ENCODE assay signal across 10 mouse cellular contexts in the genomic region with DNA sequence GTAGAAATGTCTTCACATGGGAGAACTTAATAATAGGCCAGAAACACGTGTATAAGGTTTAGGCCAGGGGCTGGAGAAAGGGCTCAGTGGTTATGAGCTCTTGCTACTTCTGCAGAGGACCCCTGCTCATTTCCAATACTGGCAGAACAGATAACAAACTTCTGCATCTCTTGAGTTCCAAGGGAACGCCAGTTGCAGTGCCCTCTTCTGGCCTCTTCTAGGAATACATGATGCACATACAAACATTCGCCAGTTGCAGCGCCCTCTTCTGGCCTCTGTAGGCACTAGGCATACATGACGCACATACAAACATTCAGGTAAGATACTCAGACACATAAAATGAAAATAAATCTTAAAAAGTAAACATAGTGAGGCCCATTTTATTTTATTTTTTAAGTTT. TPM values are rescaled to one million over a fixed set of nuclear protein-coding genes. Genes with fewer than 3 reads are reported as not detected.
A peak's percentile ranks its signal among the peaks of the same experiment; 100 is the strongest.
DNase-seq lines count a peak whose midpoint lies in the region; ATAC-seq and TF ChIP-seq lines count a peak whose summit lies in the region.
"Had no signal": no experiment of that assay in that cellular context is flagged by ENCODE, and none has a peak within 500 bp of the region (broad histone marks: within the 10 kb centered on the region; RNA-seq: fewer than 3 reads in every experiment).

No protein-coding gene starts in this region.

- H3K9ac ChIP-seq in ES-E14 (ENCODE audit: insufficient read depth, low read depth, low read length, poor library complexity, severe bottlenecking): no peak overlapping the region
- no peak overlapping the region for H3K9ac ChIP-seq in embryonic facial prominence, embryonic 11.5 days (replicated peaks; ENCODE audit: low read length)
- H3K9ac ChIP-seq: forebrain, embryonic 12.5 days had no signal

- peak; percentile 38 for TF ChIP-seq CTCF in kidney, adult 2 months (conservative IDR thresholded peaks at IDR 0.05; ENCODE audit: insufficient read depth, insufficient read length, low read depth, low read length)

- no peak for ATAC-seq in embryonic facial prominence, embryonic 11.5 days (replicated peaks; ENCODE audit: insufficient number of reproducible peaks, low FRiP score, low TSS enrichment, low read depth)
- no peak for ATAC-seq in activated CD4-positive, CD25-positive, alpha-beta regulatory T cell, adult 4 months
- ATAC-seq: intestine, embryonic 16.5 days had no signal

- H3K4me2 ChIP-seq in embryonic facial prominence, embryonic 11.5 days (ENCODE audit: low read depth, low read length): no peak overlapping the region
- H3K4me2 ChIP-seq: forebrain, embryonic 12.5 days had no signal

- H3K4me1 ChIP-seq in kidney, adult 2 months (ENCODE audit: control insufficient read depth, insufficient read depth, low read length): peaks cover 5% of the 10 kb centered on the region; the same call in 1 of the 2 replicates
- H3K4me1 ChIP-seq in ES-E14 (ENCODE audit: control insufficient read depth in 2 of 2, insufficient read depth in 2 of 2, low read length in 2 of 2, poor library complexity in 1 of 2): peaks cover 0 to 4% of the 10 kb centered on the region in 2 experiments; a peak in 1 of 4 replicates
- H3K4me1 ChIP-seq in embryonic facial prominence, embryonic 11.5 days (ENCODE audit: control insufficient read depth, insufficient read depth, low read length): 0 out of 2 replicates have a peak, but pooled peaks cover 4% of the 10 kb centered on the region

- no peaks in the 10 kb centered on the region for H3K27me3 ChIP-seq in kidney, adult 2 months (replicated peaks; ENCODE audit: control insufficient read depth, insufficient read depth, low read length)
- H3K27me3 ChIP-seq in embryonic facial prominence, embryonic 11.5 days (ENCODE audit: control insufficient read depth, insufficient read depth, low read length): no peaks in the 10 kb centered on the region; the same call in 1 of the 2 replicates
- H3K27me3 ChIP-seq: forebrain, embryonic 12.5 days had no signal

- in situ Hi-C loops in ES-E14 (cut with MboI; ENCODE audit: low sequenced_read_pairs in 2 of 2, unreplicated experiment in 2 of 2): no loop called here

- DNase-seq in kidney, adult 2 months: no peak
- no peak for DNase-seq in kidney, adult 9 months
- DNase-seq in 3T3-L1 (ENCODE audit: low read depth, low spot score) (peak; percentile 56), ES-E14 (ENCODE audit: low read depth, low spot score) (peak; percentile 85)
- DNase-seq in embryonic facial prominence, embryonic 11.5 days (ENCODE audit: low spot score): peak; percentile 52
- no peak for DNase-seq in heart, postnatal 14 days
- DNase-seq in frontal cortex, postnatal 10 days (ENCODE audit: low spot score in 2 of 2): no peak

- no peaks in the 10 kb centered on the region for H3K9me3 ChIP-seq in ES-E14 (ENCODE audit: control insufficient read depth, insufficient read depth, low read depth, low read length)
- H3K9me3 ChIP-seq in embryonic facial prominence, embryonic 11.5 days (replicated peaks; ENCODE audit: control insufficient read depth, low read length): no peaks in the 10 kb centered on the region
- H3K9me3 ChIP-seq: forebrain, embryonic 12.5 days had no signal

- intact Hi-C loops in heart, postnatal 14 days (cut with DNase I): no loop called here

- no peak overlapping the region for H3K27ac ChIP-seq in kidney, adult 2 months (ENCODE audit: insufficient read depth, low read depth, low read length)
- no peak overlapping the region for H3K27ac ChIP-seq in ES-E14 (ENCODE audit: insufficient read depth, low read depth, low read length, poor library complexity, severe bottlenecking)
- H3K27ac ChIP-seq in embryonic facial prominence, embryonic 11.5 days (replicated peaks; ENCODE audit: low read depth, low read length): no peak overlapping the region
- H3K27ac ChIP-seq: forebrain, embryonic 12.5 days had no signal

- no peak overlapping the region for H3K4me3 ChIP-seq in kidney, adult 2 months (ENCODE audit: insufficient read depth, low read depth, low read length)
- H3K4me3 ChIP-seq in ES-E14 (ENCODE audit: insufficient read depth in 1 of 2, low read depth in 1 of 2, low read length in 2 of 2, poor library complexity in 1 of 2, severe bottlenecking in 1 of 2): no peak overlapping the region
- H3K4me3 ChIP-seq in embryonic facial prominence, embryonic 11.5 days (ENCODE audit: low read depth, low read length): no peak overlapping the region
- H3K4me3 ChIP-seq: forebrain, embryonic 12.5 days had no signal

- 78% methylated on average over 5 of the region's 5 CpGs for WGBS in kidney, adult 2 months
- WGBS in embryonic facial prominence, embryonic 11.5 days: 72% methylated on average over 5 of the region's 5 CpGs

- TF ChIP-seq POLR2A in kidney, adult 2 months (IDR thresholded peaks at IDR 0.05; ENCODE audit: low read depth, low read length): no peak

- H3K36me3 ChIP-seq in kidney, adult 2 months (ENCODE audit: control insufficient read depth, insufficient read depth, low read length): no peaks in the 10 kb centered on the region
- H3K36me3 ChIP-seq in ES-E14 (ENCODE audit: control insufficient read depth, insufficient read depth, low read length, poor library complexity, severe bottlenecking): no peaks in the 10 kb centered on the region
- H3K36me3 ChIP-seq in embryonic facial prominence, embryonic 11.5 days (replicated peaks; ENCODE audit: control insufficient read depth, insufficient read depth, low read depth, low read length): no peaks in the 10 kb centered on the region
- H3K36me3 ChIP-seq: forebrain, embryonic 12.5 days had no signal

TF ChIP-seq in ES-E14, 5 proteins besides CTCF, POLR2A, EP300 and RAD21:
- TF ChIP-seq HCFC1 (IDR thresholded peaks at IDR 0.05; ENCODE audit: borderline replicate concordance, insufficient read depth, low read length) (no peak), ZC3H11A (IDR thresholded peaks at IDR 0.05; ENCODE audit: borderline replicate concordance, low read depth, low read length) (peak; percentile 91)

RNA-seq across cellular contexts. Expression of a gene that starts 4.5 kb away (rescaled TPM):
- 142 and 149 TPM in 2 replicates for polyA plus RNA-seq in kidney, adult 2 months (2012; rRNA removed)
- 12.3 and 15.8 TPM in 2 replicates for total RNA-seq in ES-E14 (2012; rRNA removed)
- polyA plus RNA-seq in embryonic facial prominence, embryonic 11.5 days (2014; fragmentation: Nextera tagmentation; extraction: Ambion mirVana): 76.0 and 78.4 TPM in 2 replicates
- polyA plus RNA-seq in activated CD4-positive, CD25-positive, alpha-beta regulatory T cell, adult 4 months (2017; shearing (Covaris generic)): 10 to 100 TPM; 11.2 to 12.6 TPM
- total RNA-seq in heart, postnatal 14 days (2021): 10 to 100 TPM; 60.5 to 70.5 TPM

Comparison
In these comparisons a context has a peak if more than half of its experiments do, and no peak if none do; other contexts are left out.
1. DNase-seq: peak in 3T3-L1 (single experiment), ES-E14 (single experiment) and embryonic facial prominence, embryonic 11.5 days (single experiment); none in kidney, adult 2 months (single experiment), kidney, adult 9 months (single experiment), heart, postnatal 14 days (0 of 2) and frontal cortex, postnatal 10 days (0 of 2).